Mouse (Mus musculus): Measurements from ENCODE around the gene Pih1d2. TPM values are rescaled to one million over a fixed set of nuclear protein-coding genes. Genes with fewer than 3 reads are reported as not detected.
A peak's percentile ranks its signal among the peaks of the same experiment; 100 is the strongest.
"Not testable (repeated sequence)": the region's sequence is repeated elsewhere in the genome, so short reads cannot be mapped to it uniquely, and the experiment has no call there.

Gene Pih1d2
- polyA plus RNA-seq, 1 experiment from 2014 or later: 5.3 TPM

GRCm38 (mm10) chr9:50616161-50616560 is 960 bp upstream of the Pih1d2 start:
- H3K9me3 ChIP-seq (ENCODE audit: low read length): no peaks in the 10 kb centered on the region
- H3K9ac ChIP-seq (replicated peaks; ENCODE audit: low read length): peak overlapping the region; percentile 98
- peaks cover 9% of the 10 kb centered on the region for H3K4me1 ChIP-seq (ENCODE audit: insufficient read depth, low read length)
- peak overlapping the region; percentile 68 for H3K4me2 ChIP-seq (replicated peaks; ENCODE audit: low read depth, low read length)
- ATAC-seq (ENCODE audit: low FRiP score, low TSS enrichment): no peak
- peak overlapping the region; percentile 97 for H3K27ac ChIP-seq (ENCODE audit: low read length)
- H3K4me3 ChIP-seq (ENCODE audit: low read length): peak overlapping the region; percentile 100
- H3K27me3 ChIP-seq (ENCODE audit: insufficient read depth, low read length): no peaks in the 10 kb centered on the region
- H3K36me3 ChIP-seq (ENCODE audit: insufficient read depth, low read length): peaks cover 28% of the 10 kb centered on the region
- WGBS: 33% methylated on average over 11 of the region's 11 CpGs

- 59% methylated on average over 9 of the region's 9 CpGs for WGBS
- Histone ChIP-seq H3K27me3 (ENCODE audit: insufficient read depth, low read length) (no peaks in the 10 kb centered on the region), H3K4me1 (ENCODE audit: insufficient read depth, low read length) (peaks cover 9% of the 10 kb centered on the region), H3K36me3 (ENCODE audit: insufficient read depth, low read length) (peaks cover 19% of the 10 kb centered on the region), H3K4me2 (replicated peaks; ENCODE audit: low read depth, low read length) (peak overlapping the region; percentile 68), H3K4me3 (ENCODE audit: low read length) (peak overlapping the region; percentile 100), H3K27ac (ENCODE audit: low read length) (no peak overlapping the region), H3K9ac (replicated peaks; ENCODE audit: low read length) (no peak overlapping the region), H3K9me3 (ENCODE audit: low read length) (no peaks in the 10 kb centered on the region)
- ATAC-seq (ENCODE audit: low FRiP score, low TSS enrichment): no peak
These were observed 741 bp downstream of the Pih1d2 start for GRCm38 (mm10) chr9:50617794-50618330.

- H3K27ac ChIP-seq (ENCODE audit: low read length); H3K4me3 ChIP-seq (ENCODE audit: low read length); ATAC-seq (ENCODE audit: low FRiP score, low TSS enrichment); H3K27me3 ChIP-seq (ENCODE audit: insufficient read depth, low read length); H3K4me1 ChIP-seq (ENCODE audit: insufficient read depth, low read length); H3K9me3 ChIP-seq (ENCODE audit: low read length); H3K4me2 ChIP-seq (replicated peaks; ENCODE audit: low read depth, low read length); H3K9ac ChIP-seq (replicated peaks; ENCODE audit: low read length): not testable (repeated sequence)
- WGBS: 91% methylated on average over 6 of the region's 8 CpGs
- H3K36me3 ChIP-seq (ENCODE audit: insufficient read depth, low read length): peaks cover 22% of the 10 kb centered on the region
These were observed 13.8 kb downstream of the Pih1d2 start for GRCm38 (mm10) chr9:50630903-50631302.

- Histone ChIP-seq H3K9me3 (ENCODE audit: low read length) (no peaks in the 10 kb centered on the region), H3K4me3 (ENCODE audit: low read length) (no peak overlapping the region), H3K4me2 (replicated peaks; ENCODE audit: low read depth, low read length) (no peak overlapping the region), H3K9ac (replicated peaks; ENCODE audit: low read length) (no peak overlapping the region), H3K27ac (ENCODE audit: low read length) (no peak overlapping the region), H3K4me1 (ENCODE audit: insufficient read depth, low read length) (no peaks in the 10 kb centered on the region), H3K36me3 (ENCODE audit: insufficient read depth, low read length) (peaks cover 29% of the 10 kb centered on the region), H3K27me3 (ENCODE audit: insufficient read depth, low read length) (no peaks in the 10 kb centered on the region)
- ATAC-seq (ENCODE audit: low FRiP score, low TSS enrichment): no peak
- WGBS: 87% methylated on average over 6 of the region's 6 CpGs
These were observed 15.0 kb downstream of the Pih1d2 start for GRCm38 (mm10) chr9:50632016-50632688.

- Histone ChIP-seq H3K27me3 (ENCODE audit: insufficient read depth, low read length) (no peaks in the 10 kb centered on the region), H3K27ac (ENCODE audit: low read length) (no peak overlapping the region), H3K4me1 (ENCODE audit: insufficient read depth, low read length) (no peaks in the 10 kb centered on the region), H3K4me3 (ENCODE audit: low read length) (no peak overlapping the region), H3K9ac (replicated peaks; ENCODE audit: low read length) (no peak overlapping the region), H3K4me2 (replicated peaks; ENCODE audit: low read depth, low read length) (no peak overlapping the region), H3K36me3 (ENCODE audit: insufficient read depth, low read length) (peaks cover 35% of the 10 kb centered on the region), H3K9me3 (ENCODE audit: low read length) (no peaks in the 10 kb centered on the region)
- WGBS: 64% methylated on average over 2 of the region's 2 CpGs
- no peak for ATAC-seq (ENCODE audit: low FRiP score, low TSS enrichment)
These were observed 15.9 kb downstream of the Pih1d2 start for GRCm38 (mm10) chr9:50633059-50633458.

- H3K27me3 ChIP-seq (ENCODE audit: insufficient read depth, low read length): no peaks in the 10 kb centered on the region
- no peak for ATAC-seq (ENCODE audit: low FRiP score, low TSS enrichment)
- H3K36me3 ChIP-seq (ENCODE audit: insufficient read depth, low read length): peaks cover 42% of the 10 kb centered on the region
- no peaks in the 10 kb centered on the region for H3K9me3 ChIP-seq (ENCODE audit: low read length)
- no peak overlapping the region for H3K27ac ChIP-seq (ENCODE audit: low read length)
- no peaks in the 10 kb centered on the region for H3K4me1 ChIP-seq (ENCODE audit: insufficient read depth, low read length)
- H3K4me3 ChIP-seq (ENCODE audit: low read length): no peak overlapping the region
- H3K4me2 ChIP-seq (replicated peaks; ENCODE audit: low read depth, low read length): no peak overlapping the region
- no peak overlapping the region for H3K9ac ChIP-seq (replicated peaks; ENCODE audit: low read length)
- 93% methylated on average over 11 of the region's 11 CpGs for WGBS
These were observed 17.1 kb downstream of the Pih1d2 start for GRCm38 (mm10) chr9:50634270-50634669.

GRCm38 (mm10) chr9:50646826-50647370 is 29.8 kb downstream of the Pih1d2 start:
- no peak overlapping the region for H3K4me2 ChIP-seq (replicated peaks; ENCODE audit: low read depth, low read length)
- no peaks in the 10 kb centered on the region for H3K9me3 ChIP-seq (ENCODE audit: low read length)
- H3K27me3 ChIP-seq (ENCODE audit: insufficient read depth, low read length): no peaks in the 10 kb centered on the region
- 78% methylated on average over 10 of the region's 10 CpGs for WGBS
- ATAC-seq (ENCODE audit: low FRiP score, low TSS enrichment): no peak
- peaks cover 79% of the 10 kb centered on the region for H3K36me3 ChIP-seq (ENCODE audit: insufficient read depth, low read length)
- no peak overlapping the region for H3K9ac ChIP-seq (replicated peaks; ENCODE audit: low read length)
- H3K27ac ChIP-seq (ENCODE audit: low read length): no peak overlapping the region
- H3K4me3 ChIP-seq (ENCODE audit: low read length): no peak overlapping the region
- no peaks in the 10 kb centered on the region for H3K4me1 ChIP-seq (ENCODE audit: insufficient read depth, low read length)

GRCm38 (mm10) chr9:50650503-50650902 is 33.4 kb downstream of the Pih1d2 start:
- H3K4me3 ChIP-seq (ENCODE audit: low read length): no peak overlapping the region
- no peaks in the 10 kb centered on the region for H3K4me1 ChIP-seq (ENCODE audit: insufficient read depth, low read length)
- H3K27me3 ChIP-seq (ENCODE audit: insufficient read depth, low read length): no peaks in the 10 kb centered on the region
- H3K9ac ChIP-seq (replicated peaks; ENCODE audit: low read length): no peak overlapping the region
- no peak overlapping the region for H3K4me2 ChIP-seq (replicated peaks; ENCODE audit: low read depth, low read length)
- WGBS: 94% methylated on average over 10 of the region's 10 CpGs
- no peak overlapping the region for H3K27ac ChIP-seq (ENCODE audit: low read length)
- no peak for ATAC-seq (ENCODE audit: low FRiP score, low TSS enrichment)
- peaks cover 71% of the 10 kb centered on the region for H3K36me3 ChIP-seq (ENCODE audit: insufficient read depth, low read length)
- no peaks in the 10 kb centered on the region for H3K9me3 ChIP-seq (ENCODE audit: low read length)

GRCm38 (mm10) chr9:50658391-50658790 is 41.3 kb downstream of the Pih1d2 start:
- peak overlapping the region; percentile 92 for H3K9ac ChIP-seq (replicated peaks; ENCODE audit: low read length)
- H3K36me3 ChIP-seq (ENCODE audit: insufficient read depth, low read length): peaks cover 22% of the 10 kb centered on the region
- WGBS: 20% methylated on average over 5 of the region's 5 CpGs
- H3K4me1 ChIP-seq (ENCODE audit: insufficient read depth, low read length): peaks cover 13% of the 10 kb centered on the region
- no peaks in the 10 kb centered on the region for H3K27me3 ChIP-seq (ENCODE audit: insufficient read depth, low read length)
- ATAC-seq (ENCODE audit: low FRiP score, low TSS enrichment): no peak
- no peaks in the 10 kb centered on the region for H3K9me3 ChIP-seq (ENCODE audit: low read length)
- peak overlapping the region; percentile 84; the same call in 1 of the 2 replicates for H3K27ac ChIP-seq (ENCODE audit: low read length)
- H3K4me3 ChIP-seq (ENCODE audit: low read length): peak overlapping the region; percentile 93
- peak overlapping the region; percentile 63 for H3K4me2 ChIP-seq (replicated peaks; ENCODE audit: low read depth, low read length)

- peak overlapping the region; percentile 93 for H3K4me3 ChIP-seq (ENCODE audit: low read length)
- H3K36me3 ChIP-seq (ENCODE audit: insufficient read depth, low read length): peaks cover 16% of the 10 kb centered on the region; the same call in 1 of the 2 replicates
- H3K4me1 ChIP-seq (ENCODE audit: insufficient read depth, low read length): peaks cover 13% of the 10 kb centered on the region
- H3K27ac ChIP-seq (ENCODE audit: low read length): peak overlapping the region; percentile 84
- WGBS: under 1% methylated on average over 28 of the region's 28 CpGs
- H3K27me3 ChIP-seq (ENCODE audit: insufficient read depth, low read length): no peaks in the 10 kb centered on the region
- ATAC-seq (ENCODE audit: low FRiP score, low TSS enrichment): peak; percentile 77
- H3K9ac ChIP-seq (replicated peaks; ENCODE audit: low read length): peak overlapping the region; percentile 92
- no peaks in the 10 kb centered on the region for H3K9me3 ChIP-seq (ENCODE audit: low read length)
- peak overlapping the region; percentile 63 for H3K4me2 ChIP-seq (replicated peaks; ENCODE audit: low read depth, low read length)
These were observed 41.8 kb downstream of the Pih1d2 start for GRCm38 (mm10) chr9:50658941-50659388.
